ENCODE assay signal across 9 mouse cellular contexts in the genomic region with DNA sequence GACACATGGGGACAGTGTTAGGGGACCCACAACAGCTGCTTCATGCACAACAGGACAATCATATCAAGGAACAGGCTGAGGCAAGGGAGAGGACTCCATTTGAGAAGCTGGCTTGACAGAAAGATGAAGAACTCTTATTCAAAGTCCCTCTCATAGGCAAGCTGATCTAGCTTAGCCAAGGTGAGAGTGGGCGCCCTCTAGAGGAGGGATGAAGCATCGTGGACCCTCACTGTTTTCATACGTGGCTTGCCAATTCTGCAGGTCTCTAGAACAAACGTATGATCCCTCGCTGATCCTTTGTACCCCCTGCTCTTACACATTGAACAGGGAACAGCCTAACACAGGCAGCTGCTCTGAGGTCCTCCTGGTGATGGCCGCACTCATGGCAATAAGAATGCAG. TPM values are rescaled to one million over a fixed set of nuclear protein-coding genes. Genes with fewer than 3 reads are reported as not detected.
DNase-seq lines count a peak whose midpoint lies in the region; ATAC-seq and TF ChIP-seq lines count a peak whose summit lies in the region.
"Had no signal": no experiment of that assay in that cellular context is flagged by ENCODE, and none has a peak within 500 bp of the region (broad histone marks: within the 10 kb centered on the region; RNA-seq: fewer than 3 reads in every experiment).

No protein-coding gene starts in this region.

- peak; percentile 92 for TF ChIP-seq CTCF in cortical plate, adult 2 months (IDR thresholded peaks at IDR 0.05; ENCODE audit: extremely low read depth, insufficient read depth, low read length)

- TF ChIP-seq POLR2A in cortical plate, adult 2 months (IDR thresholded peaks at IDR 0.05; ENCODE audit: extremely low read depth, insufficient read depth, low read length): no peak

- H3K4me3 ChIP-seq in cortical plate, adult 2 months (ENCODE audit: insufficient read depth, low read length): no peak overlapping the region
- H3K4me3 ChIP-seq: limb, embryonic 12.5 days had no signal

- DNase-seq in frontal cortex, postnatal 25 days (ENCODE audit: low spot score in 2 of 2): no peak
- DNase-seq in urinary bladder, postnatal 25 days (ENCODE audit: low spot score): peak; percentile 45
- no peak for DNase-seq in urinary bladder, postnatal 10 days (ENCODE audit: low spot score)
- DNase-seq in kidney, adult 9 months: peak; percentile 54
- DNase-seq in testis, postnatal 10 days (ENCODE audit: low spot score): peak; percentile 68

- H3K4me1 ChIP-seq in cortical plate, adult 2 months (ENCODE audit: control insufficient read depth, insufficient read depth, low read length): no peaks in the 10 kb centered on the region

- no peak overlapping the region for H3K27ac ChIP-seq in cortical plate, adult 2 months (ENCODE audit: insufficient read depth, low read length)
- H3K27ac ChIP-seq: limb, embryonic 12.5 days had no signal

- ATAC-seq in frontal cortex, adult (ENCODE audit: low TSS enrichment): peak; percentile 45
- ATAC-seq in megakaryocyte, adult 5-6 weeks (ENCODE audit: poor library complexity, severe bottlenecking): peak; percentile 53

RNA-seq across cellular contexts. Expression of a gene that starts 7.6 kb away (rescaled TPM):
- 57.5 and 69.5 TPM in 2 replicates for polyA plus RNA-seq in cortical plate, adult 2 months (2012; rRNA removed)
- not detected in 2 replicates for total RNA-seq in megakaryocyte, adult 5-6 weeks (2015)
- total RNA-seq in megakaryocyte, adult 5-6 weeks (2017): not detected in 2 replicates

Comparison
In these comparisons a context has a peak if more than half of its experiments do, and no peak if none do; other contexts are left out.
1. DNase-seq: peak in urinary bladder, postnatal 25 days (single experiment), kidney, adult 9 months (single experiment) and testis, postnatal 10 days (single experiment); none in frontal cortex, postnatal 25 days (0 of 2) and urinary bladder, postnatal 10 days (single experiment).